8 mouse cellular contexts compared by ENCODE assay signal in the genomic region with DNA sequence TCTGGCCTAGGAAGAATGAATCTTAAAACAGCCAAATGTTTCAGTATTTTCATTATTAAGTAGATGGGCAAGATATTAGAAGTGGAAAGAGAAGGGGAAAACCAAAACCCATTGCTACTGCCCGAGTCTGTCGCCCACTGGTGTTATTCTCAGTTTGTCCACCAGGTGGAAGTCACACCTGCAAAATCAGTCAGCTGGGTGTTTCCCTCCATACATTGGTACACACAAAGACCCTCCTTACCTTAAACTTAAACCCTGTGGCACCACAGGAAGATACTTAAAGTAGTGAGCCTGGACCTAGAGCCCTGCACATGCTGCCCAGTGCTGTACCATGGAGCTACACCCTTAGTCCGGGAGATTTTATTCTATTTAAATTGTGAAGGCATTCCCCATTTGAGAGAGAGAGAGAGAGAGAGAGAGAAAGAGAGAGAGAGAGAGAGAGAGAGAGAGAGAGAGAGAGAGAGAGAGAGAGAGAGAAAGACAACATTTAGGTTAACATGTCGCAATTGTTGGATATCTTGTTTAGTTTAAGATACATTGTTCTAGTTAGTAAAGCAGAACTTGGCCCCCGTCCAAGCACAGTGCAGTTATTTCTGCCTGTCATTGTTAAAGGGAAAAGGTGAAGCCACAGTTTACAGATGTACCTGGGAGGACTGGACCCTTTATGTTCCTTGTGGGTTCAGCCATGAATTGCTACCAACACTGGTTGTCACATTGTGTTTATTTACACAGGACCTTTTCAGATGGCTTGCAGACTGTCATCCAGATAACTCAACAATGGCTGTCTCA. TPM values are rescaled to one million over a fixed set of nuclear protein-coding genes. Genes with fewer than 3 reads are reported as not detected.
DNase-seq lines count a peak whose midpoint lies in the region; ATAC-seq and TF ChIP-seq lines count a peak whose summit lies in the region.

No protein-coding gene starts in this region.

- no peak for ATAC-seq in kidney, embryonic 14.5 days (ENCODE audit: low FRiP score, low TSS enrichment)

- H3K4me2 ChIP-seq in kidney, embryonic 14.5 days (replicated peaks; ENCODE audit: low read depth, low read length), result no peak overlapping the region

- no peak overlapping the region for H3K27ac ChIP-seq in kidney, embryonic 14.5 days (ENCODE audit: low read depth, low read length)
- no peak overlapping the region for H3K27ac ChIP-seq in cortical plate, adult 2 months (ENCODE audit: insufficient read depth, low read length)
- H3K27ac ChIP-seq in layer of hippocampus, adult 2 months, result peak overlapping the region; percentile 97

- H3K4me1 ChIP-seq in kidney, embryonic 14.5 days (ENCODE audit: control insufficient read depth, insufficient read depth, low read length), result peaks cover 22% of the 10 kb centered on the region; the same call in 1 of the 2 replicates
- H3K4me1 ChIP-seq in cortical plate, adult 2 months (ENCODE audit: control insufficient read depth, insufficient read depth, low read length), result peaks cover 3% of the 10 kb centered on the region
- peaks cover 97% of the 10 kb centered on the region for H3K4me1 ChIP-seq in megakaryocyte, embryonic 14.5 days

- H3K36me3 ChIP-seq in kidney, embryonic 14.5 days (ENCODE audit: control insufficient read depth, insufficient read depth, low read length), result no peaks in the 10 kb centered on the region
- peaks cover 30% of the 10 kb centered on the region for H3K36me3 ChIP-seq in megakaryocyte, embryonic 14.5 days (replicated peaks; ENCODE audit: low read length)

- H3K9me3 ChIP-seq in kidney, embryonic 14.5 days (ENCODE audit: control insufficient read depth, low read length), result no peaks in the 10 kb centered on the region
- H3K9me3 ChIP-seq in megakaryocyte, embryonic 14.5 days, result no peaks in the 10 kb centered on the region

- TF ChIP-seq POLR2A in cortical plate, adult 2 months (IDR thresholded peaks at IDR 0.05; ENCODE audit: extremely low read depth, insufficient read depth, low read length), result no peak

- DNase-seq in kidney, adult 11 months, result peak; percentile 50
- DNase-seq in R1 (ENCODE audit: low read depth, low spot score), result peak; percentile 67
- DNase-seq in heart, adult 8-10 months (ENCODE audit: low spot score), result peak; percentile 78
- peak in 1 of 2 experiments; percentile 86 for DNase-seq in layer of hippocampus, adult 2 months (ENCODE audit: low spot score in 2 of 2)
- DNase-seq in spleen, postnatal 10 days (ENCODE audit: low spot score in 2 of 2), result peak; percentile 56 to 77

- WGBS in kidney, embryonic 14.5 days, result 45% methylated on average over 5 of the region's 5 CpGs

- no peak overlapping the region for H3K4me3 ChIP-seq in kidney, embryonic 14.5 days (ENCODE audit: low read length)
- H3K4me3 ChIP-seq in cortical plate, adult 2 months (ENCODE audit: insufficient read depth, low read length), result no peak overlapping the region
- no peak overlapping the region for H3K4me3 ChIP-seq in layer of hippocampus, adult 2 months
- H3K4me3 ChIP-seq in megakaryocyte, embryonic 14.5 days (replicated peaks), result peak overlapping the region; percentile 74

- TF ChIP-seq CTCF in cortical plate, adult 2 months (IDR thresholded peaks at IDR 0.05; ENCODE audit: extremely low read depth, insufficient read depth, low read length), result peak; percentile 91
- peak; percentile 99 for TF ChIP-seq CTCF in layer of hippocampus, adult 2 months (conservative IDR thresholded peaks at IDR 0.05)

- no peaks in the 10 kb centered on the region for H3K27me3 ChIP-seq in kidney, embryonic 14.5 days (ENCODE audit: control insufficient read depth, insufficient read depth, low read length)
- no peaks in the 10 kb centered on the region for H3K27me3 ChIP-seq in megakaryocyte, embryonic 14.5 days (replicated peaks)

- no peak overlapping the region for H3K9ac ChIP-seq in kidney, embryonic 14.5 days (ENCODE audit: low read depth, low read length)

RNA-seq across cellular contexts. Expression of a gene that starts 16.0 kb away (rescaled TPM):
- 11.5 and 20.6 TPM in 2 replicates for polyA plus RNA-seq in kidney, embryonic 14.5 days (2014; fragmentation: Nextera tagmentation; extraction: Ambion mirVana)
- polyA plus RNA-seq in cortical plate, adult 2 months (2012; rRNA removed), result 11.2 and 11.3 TPM in 2 replicates
- 10 to 100 TPM; 12.2 to 14.6 (median 14.0) TPM for total RNA-seq in heart, adult 8-10 months (2022)
- 1 to 10 TPM; 7.0 to 9.4 TPM for total RNA-seq in layer of hippocampus, adult 2 months (2021)
- 2.9 TPM in 1 of 2 replicates, not detected in the other for polyA plus RNA-seq in megakaryocyte, embryonic 14.5 days (2012; ENCODE audit: insufficient read depth, low replicate concordance)

RNA-seq across cellular contexts. Expression of a gene that starts 16.2 kb away (rescaled TPM):
- 27.9 and 30.9 TPM in 2 replicates for polyA plus RNA-seq in kidney, embryonic 14.5 days (2014; fragmentation: Nextera tagmentation; extraction: Ambion mirVana)
- 15.7 and 19.6 TPM in 2 replicates for polyA plus RNA-seq in cortical plate, adult 2 months (2012; rRNA removed)
- 10 to 100 TPM in 3 of 4 experiments, 1 to 10 TPM in 1; 9.4 to 10.5 (median 10.4) TPM for total RNA-seq in heart, adult 8-10 months (2022)
- total RNA-seq in layer of hippocampus, adult 2 months (2021), result 1 to 10 TPM; 9.6 TPM
- 2.2 and 10.5 TPM in 2 replicates for polyA plus RNA-seq in megakaryocyte, embryonic 14.5 days (2012; ENCODE audit: insufficient read depth, low replicate concordance)

RNA-seq across cellular contexts. Expression of a gene that starts 16.4 kb away (rescaled TPM):
- polyA plus RNA-seq in kidney, embryonic 14.5 days (2014; fragmentation: Nextera tagmentation; extraction: Ambion mirVana), result 3.3 TPM in 1 of 2 replicates, not detected in the other
- not detected in 2 replicates for polyA plus RNA-seq in cortical plate, adult 2 months (2012; rRNA removed)
- total RNA-seq in heart, adult 8-10 months (2022), result 1 to 10 TPM in 1 of 4 experiments, under 1 TPM in 2, not detected in 1; 0.46 to 1.1 (median 0.75) TPM
- under 1 TPM in 1 of 2 experiments, not detected in 1; 0.95 TPM for total RNA-seq in layer of hippocampus, adult 2 months (2021)
- polyA plus RNA-seq in megakaryocyte, embryonic 14.5 days (2012; ENCODE audit: insufficient read depth, low replicate concordance), result not detected in 2 replicates
